9 mouse cellular contexts compared by ENCODE assay signal in the genomic region with DNA sequence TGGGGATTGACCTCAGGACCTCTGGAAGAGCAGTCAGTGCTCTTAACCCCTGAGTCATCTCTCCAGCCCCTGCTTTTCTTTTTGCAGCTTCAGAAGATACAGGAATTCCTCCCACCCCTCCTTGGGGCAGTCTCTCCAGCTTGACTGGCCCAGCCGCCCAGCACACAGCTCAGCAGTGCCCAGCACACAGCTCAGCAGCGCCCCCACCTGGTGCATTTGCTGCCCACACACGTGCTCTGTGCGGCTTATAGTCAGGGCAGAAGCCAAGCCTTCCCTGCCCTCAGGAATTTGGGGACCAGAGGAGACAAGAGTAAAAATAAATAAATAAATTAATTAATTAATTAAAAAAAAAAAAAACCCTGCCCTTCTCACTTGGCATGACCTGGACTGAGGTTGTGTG. TPM values are rescaled to one million over a fixed set of nuclear protein-coding genes. Genes with fewer than 3 reads are reported as not detected.
A peak's percentile ranks its signal among the peaks of the same experiment; 100 is the strongest.
DNase-seq lines count a peak whose midpoint lies in the region; ATAC-seq and TF ChIP-seq lines count a peak whose summit lies in the region.
"Had no signal": no experiment of that assay in that cellular context is flagged by ENCODE, and none has a peak within 500 bp of the region (broad histone marks: within the 10 kb centered on the region; RNA-seq: fewer than 3 reads in every experiment).

No protein-coding gene starts in this region.

- H3K27me3 ChIP-seq in E14TG2a.4 (ENCODE audit: insufficient read depth, low read length) = no peaks in the 10 kb centered on the region
- no peaks in the 10 kb centered on the region for H3K27me3 ChIP-seq in forebrain, embryonic 11.5 days (ENCODE audit: control insufficient read depth, insufficient read depth, low read length)
- no peaks in the 10 kb centered on the region for H3K27me3 ChIP-seq in heart, postnatal 0 days (ENCODE audit: control insufficient read depth, insufficient read depth, low read length)
- H3K27me3 ChIP-seq in liver, embryonic 16.5 days (ENCODE audit: control insufficient read depth, insufficient read depth, low read depth, low read length) = no peaks in the 10 kb centered on the region
- no peaks in the 10 kb centered on the region for H3K27me3 ChIP-seq in neural tube, embryonic 14.5 days (ENCODE audit: control insufficient read depth, insufficient read depth, low read length)

- H3K9me3 ChIP-seq in E14TG2a.4 (ENCODE audit: low read length) = no peaks in the 10 kb centered on the region
- H3K9me3 ChIP-seq in forebrain, embryonic 11.5 days (ENCODE audit: control insufficient read depth, low read length) = no peaks in the 10 kb centered on the region
- no peaks in the 10 kb centered on the region for H3K9me3 ChIP-seq in heart, postnatal 0 days (replicated peaks; ENCODE audit: control insufficient read depth, low read length)
- no peaks in the 10 kb centered on the region for H3K9me3 ChIP-seq in liver, embryonic 16.5 days (replicated peaks; ENCODE audit: control insufficient read depth, low read length)
- H3K9me3 ChIP-seq in neural tube, embryonic 14.5 days (ENCODE audit: control insufficient read depth, low read length) = no peaks in the 10 kb centered on the region

- WGBS in forebrain, embryonic 11.5 days = 15% methylated on average over 4 of the region's 4 CpGs
- 31% methylated on average over 4 of the region's 4 CpGs for WGBS in heart, postnatal 0 days
- 24% methylated on average over 4 of the region's 4 CpGs for WGBS in liver, embryonic 16.5 days (ENCODE audit: insufficient replicate concordance)
- WGBS in neural tube, embryonic 14.5 days = 24% methylated on average over 4 of the region's 4 CpGs

- peak; percentile 87 for ATAC-seq in forebrain, embryonic 11.5 days (replicated peaks; ENCODE audit: low FRiP score)
- peak; percentile 87 for ATAC-seq in heart, postnatal 0 days (ENCODE audit: insufficient read depth, low read depth)
- peak; percentile 75 for ATAC-seq in liver, embryonic 16.5 days (ENCODE audit: low read depth)
- peak; percentile 66; the same call in 1 of the 2 replicates for ATAC-seq in neural tube, embryonic 14.5 days (ENCODE audit: low read depth)

- TF ChIP-seq CTCF in E14TG2a.4 (conservative IDR thresholded peaks at IDR 0.05; ENCODE audit: low read length) = peak; percentile 91
- peak; percentile 84 for TF ChIP-seq CTCF in heart, postnatal 0 days (IDR thresholded peaks at IDR 0.05; ENCODE audit: low read depth)

- no peak overlapping the region for H3K4me2 ChIP-seq in forebrain, embryonic 11.5 days (ENCODE audit: low read depth, low read length, severe bottlenecking)
- no peak overlapping the region for H3K4me2 ChIP-seq in heart, postnatal 0 days (ENCODE audit: low read depth, low read length)
- H3K4me2 ChIP-seq in liver, embryonic 16.5 days (ENCODE audit: low read depth, low read length) = no peak overlapping the region
- H3K4me2 ChIP-seq in neural tube, embryonic 14.5 days (ENCODE audit: low read depth, low read length) = no peak overlapping the region

- peaks cover 42% of the 10 kb centered on the region for H3K36me3 ChIP-seq in E14TG2a.4 (ENCODE audit: insufficient read depth, low read length)
- H3K36me3 ChIP-seq in forebrain, embryonic 11.5 days (ENCODE audit: control insufficient read depth, insufficient read depth, low read length) = peaks cover 4% of the 10 kb centered on the region; the same call in 1 of the 2 replicates
- H3K36me3 ChIP-seq in heart, postnatal 0 days (replicated peaks; ENCODE audit: control insufficient read depth, insufficient read depth, low read length) = peaks cover 33% of the 10 kb centered on the region
- peaks cover 2% of the 10 kb centered on the region; the same call in 1 of the 2 replicates for H3K36me3 ChIP-seq in liver, embryonic 16.5 days (ENCODE audit: control insufficient read depth, insufficient read depth)
- peaks cover 29% of the 10 kb centered on the region for H3K36me3 ChIP-seq in neural tube, embryonic 14.5 days (ENCODE audit: control insufficient read depth, insufficient read depth, low read length)

- no peak for TF ChIP-seq EP300 in heart, postnatal 0 days (IDR thresholded peaks at IDR 0.05; ENCODE audit: low read depth)

- no peak overlapping the region for H3K4me3 ChIP-seq in E14TG2a.4 (replicated peaks; ENCODE audit: low read length)
- H3K4me3 ChIP-seq in forebrain, embryonic 11.5 days (ENCODE audit: low read depth, low read length) = no peak overlapping the region
- no peak overlapping the region for H3K4me3 ChIP-seq in heart, postnatal 0 days (ENCODE audit: low read depth, low read length)
- no peak overlapping the region for H3K4me3 ChIP-seq in liver, embryonic 16.5 days (ENCODE audit: low read depth, low read length)
- H3K4me3 ChIP-seq in neural tube, embryonic 14.5 days (ENCODE audit: low read depth, low read length) = no peak overlapping the region
- H3K4me3 ChIP-seq: erythroblast, embryonic 14.5 days had no signal

- H3K27ac ChIP-seq in forebrain, embryonic 11.5 days (ENCODE audit: low read depth, low read length) = no peak overlapping the region
- no peak overlapping the region for H3K27ac ChIP-seq in heart, postnatal 0 days (ENCODE audit: low read depth)
- no peak overlapping the region for H3K27ac ChIP-seq in liver, embryonic 16.5 days (ENCODE audit: low read length)
- no peak overlapping the region for H3K27ac ChIP-seq in neural tube, embryonic 14.5 days (ENCODE audit: low read depth, low read length)

- peak; percentile 40 for DNase-seq in c-Kit-negative CD71-positive TER-119-positive erythroid progenitor cells, embryonic 14.5 days (ENCODE audit: low read depth, low spot score)
- DNase-seq in forebrain, embryonic 11.5 days (ENCODE audit: low spot score) = peak; percentile 90
- peak; percentile 63 for DNase-seq in heart, postnatal 0 days (ENCODE audit: low spot score)
- DNase-seq in kidney, postnatal 14 days = peak; percentile 87
- peak; percentile 92 for DNase-seq in testis, postnatal 10 days (ENCODE audit: low spot score)

- no peak overlapping the region for H3K9ac ChIP-seq in forebrain, embryonic 11.5 days (ENCODE audit: low read length)
- no peak overlapping the region for H3K9ac ChIP-seq in heart, postnatal 0 days (replicated peaks; ENCODE audit: low read depth, low read length)
- H3K9ac ChIP-seq in liver, embryonic 16.5 days (ENCODE audit: low read depth, low read length) = no peak overlapping the region
- no peak overlapping the region for H3K9ac ChIP-seq in neural tube, embryonic 14.5 days (replicated peaks; ENCODE audit: low read depth, low read length)

- H3K4me1 ChIP-seq in E14TG2a.4 (replicated peaks; ENCODE audit: low read depth, low read length) = peaks cover 17% of the 10 kb centered on the region
- no peaks in the 10 kb centered on the region for H3K4me1 ChIP-seq in forebrain, embryonic 11.5 days (replicated peaks; ENCODE audit: control insufficient read depth, insufficient read depth, low read length)
- H3K4me1 ChIP-seq in heart, postnatal 0 days (ENCODE audit: control insufficient read depth, insufficient read depth) = no peaks in the 10 kb centered on the region
- no peaks in the 10 kb centered on the region for H3K4me1 ChIP-seq in liver, embryonic 16.5 days (ENCODE audit: control insufficient read depth, low read depth, low read length)
- no peaks in the 10 kb centered on the region for H3K4me1 ChIP-seq in neural tube, embryonic 14.5 days (ENCODE audit: control insufficient read depth, insufficient read depth, low read length)

RNA-seq across cellular contexts. Expression of a gene that starts 5.1 kb away (rescaled TPM):
- 12.5 and 12.7 TPM in 2 replicates for polyA plus RNA-seq in forebrain, embryonic 11.5 days (2014; fragmentation: Nextera tagmentation; extraction: Ambion mirVana)
- 0.04 and 0.12 TPM in 2 replicates for total RNA-seq in heart, postnatal 0 days (2014; rRNA removed; ENCODE audit: low replicate concordance)
- 0.26 and 0.46 TPM in 2 replicates for polyA plus RNA-seq in heart, postnatal 0 days (2015; fragmentation: Nextera tagmentation; extraction: Ambion mirVana)
- polyA plus RNA-seq in liver, embryonic 16.5 days (2015; fragmentation: Nextera tagmentation; extraction: Ambion mirVana) = 3.3 and 4.5 TPM in 2 replicates
- polyA plus RNA-seq in neural tube, embryonic 14.5 days (2014; fragmentation: Nextera tagmentation; extraction: Ambion mirVana) = 2.5 and 3.8 TPM in 2 replicates

RNA-seq across cellular contexts. Expression of a gene that starts 10.8 kb away (rescaled TPM):
- 6.8 and 7.5 TPM in 2 replicates for polyA plus RNA-seq in forebrain, embryonic 11.5 days (2014; fragmentation: Nextera tagmentation; extraction: Ambion mirVana)
- 9.7 and 14.3 TPM in 2 replicates for total RNA-seq in heart, postnatal 0 days (2014; rRNA removed; ENCODE audit: low replicate concordance)
- 15.8 and 17.0 TPM in 2 replicates for polyA plus RNA-seq in heart, postnatal 0 days (2015; fragmentation: Nextera tagmentation; extraction: Ambion mirVana)
- polyA plus RNA-seq in liver, embryonic 16.5 days (2015; fragmentation: Nextera tagmentation; extraction: Ambion mirVana) = 14.6 and 14.7 TPM in 2 replicates
- polyA plus RNA-seq in neural tube, embryonic 14.5 days (2014; fragmentation: Nextera tagmentation; extraction: Ambion mirVana) = 2.8 and 6.4 TPM in 2 replicates

RNA-seq across cellular contexts. Expression of a gene that starts 12.6 kb away (rescaled TPM):
- 62.6 and 75.6 TPM in 2 replicates for polyA plus RNA-seq in forebrain, embryonic 11.5 days (2014; fragmentation: Nextera tagmentation; extraction: Ambion mirVana)
- total RNA-seq in heart, postnatal 0 days (2014; rRNA removed; ENCODE audit: low replicate concordance) = 179 and 206 TPM in 2 replicates
- 89.1 and 89.8 TPM in 2 replicates for polyA plus RNA-seq in heart, postnatal 0 days (2015; fragmentation: Nextera tagmentation; extraction: Ambion mirVana)
- polyA plus RNA-seq in liver, embryonic 16.5 days (2015; fragmentation: Nextera tagmentation; extraction: Ambion mirVana) = 45.0 and 47.9 TPM in 2 replicates
- 95.4 and 100 TPM in 2 replicates for polyA plus RNA-seq in neural tube, embryonic 14.5 days (2014; fragmentation: Nextera tagmentation; extraction: Ambion mirVana)

RNA-seq across cellular contexts. Expression of a gene that starts 13.3 kb away (rescaled TPM):
- not detected in 2 replicates for polyA plus RNA-seq in forebrain, embryonic 11.5 days (2014; fragmentation: Nextera tagmentation; extraction: Ambion mirVana)
- 0.19 TPM in 1 of 2 replicates, not detected in the other for total RNA-seq in heart, postnatal 0 days (2014; rRNA removed; ENCODE audit: low replicate concordance)
- polyA plus RNA-seq in heart, postnatal 0 days (2015; fragmentation: Nextera tagmentation; extraction: Ambion mirVana) = 0.08 and 0.11 TPM in 2 replicates
- not detected in 2 replicates for polyA plus RNA-seq in liver, embryonic 16.5 days (2015; fragmentation: Nextera tagmentation; extraction: Ambion mirVana)
- polyA plus RNA-seq in neural tube, embryonic 14.5 days (2014; fragmentation: Nextera tagmentation; extraction: Ambion mirVana) = not detected in 2 replicates
- polyA plus RNA-seq: erythroblast, embryonic 14.5 days had no signal

RNA-seq across cellular contexts. Expression of a gene that starts 29.8 kb away (rescaled TPM):
- polyA plus RNA-seq in forebrain, embryonic 11.5 days (2014; fragmentation: Nextera tagmentation; extraction: Ambion mirVana) = 18.4 and 19.7 TPM in 2 replicates
- 28.1 and 28.8 TPM in 2 replicates for total RNA-seq in heart, postnatal 0 days (2014; rRNA removed; ENCODE audit: low replicate concordance)
- polyA plus RNA-seq in heart, postnatal 0 days (2015; fragmentation: Nextera tagmentation; extraction: Ambion mirVana) = 6.4 and 6.7 TPM in 2 replicates
- 4.0 and 4.1 TPM in 2 replicates for polyA plus RNA-seq in liver, embryonic 16.5 days (2015; fragmentation: Nextera tagmentation; extraction: Ambion mirVana)
- 16.2 and 17.0 TPM in 2 replicates for polyA plus RNA-seq in neural tube, embryonic 14.5 days (2014; fragmentation: Nextera tagmentation; extraction: Ambion mirVana)

Comparison
In these comparisons a context has a peak if more than half of its experiments do, and no peak if none do; other contexts are left out.
1. DNase-seq: peak in every context shown above with its lines; median percentile 92 in testis, postnatal 10 days; 90 in forebrain, embryonic 11.5 days; 87 in kidney, postnatal 14 days; 63 in heart, postnatal 0 days; 40 in c-Kit-negative CD71-positive TER-119-positive erythroid progenitor cells, embryonic 14.5 days.